Mouse (Mus musculus) CD4-positive, CD25-positive, alpha-beta regulatory T cell, adult 4 months (primary cell): ENCODE measurements around the gene Rasa2. TPM values are rescaled to one million over a fixed set of nuclear protein-coding genes. Genes with fewer than 3 reads are reported as not detected.
A peak's percentile ranks its signal among the peaks of the same experiment; 100 is the strongest.
"Not testable (repeated sequence)": the region's sequence is repeated elsewhere in the genome, so short reads cannot be mapped to it uniquely, and the experiment has no call there.

Source experiments
- ATAC-seq: one replicate; pipeline ENCODE4 v1.8.0; 2017
- polyA plus RNA-seq, 2 experiments: library from polyadenylated mRNA; unstranded; fragments of 100-300 nt; shearing (Covaris generic); gene quantifications; one replicate each; pipeline ENCODE4 v1.2.1; 2017

Rasa2 gene
- polyA plus RNA-seq, 2 experiments from 2014 or later, result 31.2 to 43.3 TPM

- ATAC-seq, result no peak
Observed at GRCm38 (mm10) chr9:96524972-96525506, 106.4 kb downstream of the Rasa2 start, which contains the start of gene Gm28729. Gene Gm28729 (minus strand): TSS chr9:96525264.

- no peak for ATAC-seq
Observed at GRCm38 (mm10) chr9:96523148-96523547, 108.3 kb downstream of the Rasa2 start.

- not testable (repeated sequence) for ATAC-seq
Observed at GRCm38 (mm10) chr9:96521574-96521973, 109.8 kb downstream of the Rasa2 start.

DNA sequence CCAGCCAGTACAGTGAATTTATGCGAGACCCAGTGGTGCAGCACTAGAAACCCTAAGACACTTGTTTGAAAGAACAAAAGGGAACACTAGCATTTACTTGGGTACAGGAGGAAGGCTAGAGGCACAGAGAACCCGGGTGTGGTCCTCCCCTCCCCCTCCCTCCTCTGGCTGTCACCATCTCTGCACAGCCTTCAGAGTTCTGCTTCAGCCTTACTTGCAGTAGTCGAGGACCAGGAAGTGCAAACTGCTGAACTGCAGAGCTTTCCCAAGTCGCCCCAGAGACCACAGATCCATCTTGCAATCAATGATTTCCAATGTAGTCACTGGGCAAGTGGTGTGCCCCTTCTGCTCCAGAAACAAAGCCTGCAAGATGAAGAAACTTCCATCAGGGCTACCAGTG is 114.0 kb downstream of the Rasa2 start:
- no peak for ATAC-seq

GRCm38 (mm10) chr9:96516806-96517205 is 114.6 kb downstream of the Rasa2 start:
- ATAC-seq, result no peak

DNA sequence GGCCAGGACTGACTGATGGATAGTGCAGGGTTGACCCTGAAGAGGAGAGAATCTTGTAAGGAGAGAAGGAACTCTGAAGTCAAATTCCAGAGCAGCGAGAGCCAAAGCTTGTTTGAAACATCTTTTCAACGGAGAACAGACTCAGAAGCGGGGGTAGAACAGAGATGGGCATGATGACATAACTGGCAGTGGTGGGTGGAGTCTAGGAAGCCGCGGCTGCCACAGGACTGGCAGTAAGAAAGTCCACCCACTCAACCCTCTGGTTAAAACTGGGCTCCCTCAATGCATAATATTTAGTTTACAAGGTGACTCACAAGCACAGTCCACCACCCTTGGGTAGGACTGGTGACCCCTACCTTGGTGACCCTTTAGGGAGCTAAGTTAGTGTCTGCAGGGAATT is 115.7 kb downstream of the Rasa2 start:
- ATAC-seq, result peak; percentile 56

DNA sequence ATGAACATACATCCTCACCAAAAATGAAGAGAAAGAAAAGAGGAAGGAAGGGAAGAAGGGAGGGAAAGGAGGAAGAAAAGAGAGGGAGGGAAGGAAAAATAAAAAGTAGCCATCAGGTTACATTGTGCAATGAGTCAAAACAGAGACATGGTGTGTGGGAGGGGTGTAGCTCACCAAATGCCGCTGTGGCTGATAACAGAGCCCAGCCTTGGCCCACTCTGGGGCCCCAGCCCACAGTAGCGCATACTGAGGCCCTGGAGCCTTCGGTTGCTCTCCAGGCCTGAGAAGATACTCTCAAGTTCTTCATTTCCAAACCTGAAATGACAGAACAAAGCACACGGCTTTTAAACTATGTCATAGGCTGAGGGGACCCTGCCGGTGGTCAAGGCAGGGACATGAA is 117.1 kb downstream of the Rasa2 start:
- no peak for ATAC-seq

DNA sequence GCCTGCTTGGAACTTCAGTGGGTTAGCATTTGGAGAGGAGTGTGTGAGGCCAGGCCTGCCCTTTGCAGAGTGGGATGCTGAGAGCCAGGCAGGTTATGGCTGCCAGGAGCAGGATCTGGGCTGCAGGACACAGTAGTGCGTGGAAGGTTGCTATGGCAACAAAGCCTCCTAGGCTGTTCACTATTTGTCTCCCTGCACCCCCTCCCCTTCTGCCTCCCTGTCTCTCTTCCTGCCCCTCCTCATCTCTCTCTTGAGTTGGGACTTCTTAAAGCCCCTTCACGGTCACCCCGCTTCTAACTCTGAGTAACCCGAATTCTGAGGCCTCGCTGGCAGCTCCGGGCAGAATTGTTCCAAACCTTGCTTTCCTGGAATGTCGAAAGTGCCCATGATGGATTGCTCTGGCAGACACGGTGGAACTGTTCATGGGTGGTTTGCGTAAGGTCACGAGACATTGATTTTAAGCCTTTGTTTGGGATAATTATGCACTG is 125.4 kb downstream of the Rasa2 start:
- ATAC-seq, result no peak

GRCm38 (mm10) chr9:96505156-96505555 is 126.3 kb downstream of the Rasa2 start:
- no peak for ATAC-seq

GRCm38 (mm10) chr9:96504116-96504895 is 127.1 kb downstream of the Rasa2 start:
- no peak for ATAC-seq

DNA sequence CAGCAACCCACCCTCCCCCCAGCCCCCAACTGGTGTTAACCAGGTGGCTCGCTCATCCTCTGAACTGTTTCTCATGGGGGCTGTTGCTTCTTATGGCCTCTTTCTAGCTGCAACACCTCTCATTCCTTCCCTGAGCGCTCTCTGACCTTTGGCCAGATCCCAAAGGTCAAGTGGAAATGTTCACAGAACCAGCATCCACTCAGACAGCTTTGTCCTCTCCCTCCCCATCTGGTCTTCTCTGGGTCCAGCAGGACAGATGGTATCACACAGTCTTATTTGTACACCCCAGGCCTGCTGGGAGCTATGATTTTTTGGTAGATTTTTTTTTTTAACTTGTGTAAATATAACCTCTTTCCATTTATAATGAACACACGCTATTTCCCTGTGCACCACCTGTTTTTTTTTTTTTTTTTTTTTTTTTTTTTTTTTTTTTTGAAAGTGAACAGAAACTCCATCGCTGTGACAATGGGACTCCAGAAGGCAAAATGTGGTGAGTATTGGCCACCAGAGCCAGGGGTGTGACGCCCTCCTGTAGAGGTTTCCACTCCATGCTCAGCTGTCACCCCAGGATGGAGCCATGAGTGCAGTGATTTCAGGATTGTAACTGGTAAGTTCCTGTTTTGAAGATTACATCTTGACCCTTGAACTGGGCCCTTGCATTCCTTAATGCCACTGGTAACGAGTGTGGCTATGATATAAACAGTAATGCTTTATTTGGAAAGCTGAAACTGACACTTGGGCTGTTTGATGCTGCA is 128.4 kb downstream of the Rasa2 start:
- ATAC-seq, result no peak

GRCm38 (mm10) chr9:96501217-96501616 is 130.2 kb downstream of the Rasa2 start:
- no peak for ATAC-seq

GRCm38 (mm10) chr9:96493212-96493611 is 138.2 kb downstream of the Rasa2 start:
- ATAC-seq, result no peak

- ATAC-seq, result peak; percentile 80
Observed at GRCm38 (mm10) chr9:96491810-96492209, 139.6 kb downstream of the Rasa2 start.

Other genes starting within 250 kb of the Rasa2 start
- 100 to 1,000 TPM in 1 of 2 experiments, 10 to 100 TPM in 1; 99.6 to 100 TPM for gene Rnf7, start 152.9 kb downstream of the Rasa2 start, polyA plus RNA-seq
- not detected for gene Gm28729, start 106.4 kb downstream of the Rasa2 start, polyA plus RNA-seq
- gene Zbtb38, start 121.2 kb upstream of the Rasa2 start, polyA plus RNA-seq, result 10 to 100 TPM; 80.3 to 85.0 TPM